Mouse (Mus musculus): Measurements from ENCODE around the gene Sort1. TPM values are rescaled to one million over a fixed set of nuclear protein-coding genes. Genes with fewer than 3 reads are reported as not detected.

Sort1 gene
- polyA plus RNA-seq, 1 experiment from 2014 or later, result 32.7 TPM

- Histone ChIP-seq H3K4me1 (no peaks in the 10 kb centered on the region), H3K27ac (no peak overlapping the region), H3K27me3 (replicated peaks) (no peaks in the 10 kb centered on the region), H3K36me3 (peaks cover 85% of the 10 kb centered on the region), H3K9ac (no peak overlapping the region), H3K4me2 (replicated peaks) (no peak overlapping the region), H3K4me3 (no peak overlapping the region), H3K9me3 (no peaks in the 10 kb centered on the region)
- ATAC-seq (ENCODE audit: low FRiP score, low read depth), result no peak
- whole genome bisulfite sequencing, result 86% methylated on average over 9 of the region's 9 CpGs
These were observed 64.5 kb downstream of the Sort1 start for GRCm38 (mm10) chr3:108348376-108348775.

- no peak overlapping the region for H3K4me2 ChIP-seq (replicated peaks)
- no peak overlapping the region for H3K27ac ChIP-seq
- H3K9ac ChIP-seq, result no peak overlapping the region
- H3K27me3 ChIP-seq (replicated peaks), result no peaks in the 10 kb centered on the region
- 90% methylated on average over 3 of the region's 3 CpGs for WGBS
- H3K36me3 ChIP-seq, result peaks cover 84% of the 10 kb centered on the region
- no peaks in the 10 kb centered on the region for H3K9me3 ChIP-seq
- H3K4me3 ChIP-seq, result no peak overlapping the region
- no peak for ATAC-seq (ENCODE audit: low FRiP score, low read depth)
- no peaks in the 10 kb centered on the region for H3K4me1 ChIP-seq
These were observed 71.4 kb downstream of the Sort1 start for GRCm38 (mm10) chr3:108355245-108355644.

- H3K4me2 ChIP-seq (replicated peaks), result no peak overlapping the region
- no peak overlapping the region for H3K9ac ChIP-seq
- H3K9me3 ChIP-seq, result no peaks in the 10 kb centered on the region
- no peak overlapping the region for H3K27ac ChIP-seq
- H3K27me3 ChIP-seq (replicated peaks), result no peaks in the 10 kb centered on the region
- 90% methylated on average over 10 of the region's 10 CpGs for WGBS
- no peak overlapping the region for H3K4me3 ChIP-seq
- no peak for ATAC-seq (ENCODE audit: low FRiP score, low read depth)
- peaks cover 4% of the 10 kb centered on the region; the same call in 1 of the 2 replicates for H3K4me1 ChIP-seq
- H3K36me3 ChIP-seq, result peaks cover 66% of the 10 kb centered on the region
These were observed 73.2 kb downstream of the Sort1 start for GRCm38 (mm10) chr3:108357051-108357450.

GRCm38 (mm10) chr3:108358445-108358844, 74.6 kb downstream of the Sort1 start:
- no peaks in the 10 kb centered on the region for H3K9me3 ChIP-seq
- no peak overlapping the region for H3K4me3 ChIP-seq
- peaks cover 4% of the 10 kb centered on the region; the same call in 1 of the 2 replicates for H3K4me1 ChIP-seq
- H3K4me2 ChIP-seq (replicated peaks), result no peak overlapping the region
- no peaks in the 10 kb centered on the region for H3K27me3 ChIP-seq (replicated peaks)
- H3K27ac ChIP-seq, result no peak overlapping the region
- no peak overlapping the region for H3K9ac ChIP-seq
- peaks cover 55% of the 10 kb centered on the region for H3K36me3 ChIP-seq
- ATAC-seq (ENCODE audit: low FRiP score, low read depth), result no peak
- 81% methylated on average over 6 of the region's 6 CpGs for WGBS

- Histone ChIP-seq H3K4me2 (replicated peaks) (no peak overlapping the region), H3K36me3 (peaks cover 31% of the 10 kb centered on the region), H3K4me1 (peaks cover 4% of the 10 kb centered on the region; the same call in 1 of the 2 replicates), H3K4me3 (no peak overlapping the region), H3K27me3 (replicated peaks) (no peaks in the 10 kb centered on the region), H3K27ac (no peak overlapping the region), H3K9me3 (no peaks in the 10 kb centered on the region), H3K9ac (no peak overlapping the region)
- ATAC-seq (ENCODE audit: low FRiP score, low read depth), result no peak
- WGBS, result 15% methylated on average over 7 of the region's 7 CpGs
These were observed 77.0 kb downstream of the Sort1 start for GRCm38 (mm10) chr3:108360894-108361293.

- Histone ChIP-seq H3K4me3 (no peak overlapping the region), H3K4me1 (peaks cover 4% of the 10 kb centered on the region; the same call in 1 of the 2 replicates), H3K9ac (no peak overlapping the region), H3K36me3 (peaks cover 4% of the 10 kb centered on the region; the same call in 1 of the 2 replicates), H3K27me3 (replicated peaks) (no peaks in the 10 kb centered on the region), H3K4me2 (replicated peaks) (no peak overlapping the region), H3K27ac (no peak overlapping the region), H3K9me3 (no peaks in the 10 kb centered on the region)
- no peak for ATAC-seq (ENCODE audit: low FRiP score, low read depth)
- 80% methylated on average over 3 of the region's 3 CpGs for WGBS
These were observed 79.7 kb downstream of the Sort1 start for GRCm38 (mm10) chr3:108363626-108364025.

- H3K9me3 ChIP-seq, result no peaks in the 10 kb centered on the region
- no peak within 1 kb of the TSS for H3K9ac ChIP-seq
- no peak within 1 kb of the TSS for H3K4me2 ChIP-seq (replicated peaks)
- 75% methylated on average over 9 of the region's 9 CpGs for WGBS
- peaks cover 4% of the 10 kb centered on the region; the same call in 1 of the 2 replicates for H3K4me1 ChIP-seq
- H3K36me3 ChIP-seq, result no peaks in the 10 kb centered on the region
- ATAC-seq (ENCODE audit: low FRiP score, low read depth), result no peak
- no peaks in the 10 kb centered on the region for H3K27me3 ChIP-seq (replicated peaks)
- H3K4me3 ChIP-seq, result no peak within 1 kb of the TSS
- no peak within 1 kb of the TSS for H3K27ac ChIP-seq
These were observed 80.6 kb downstream of the Sort1 start, which contains the start of gene Mybphl for GRCm38 (mm10) chr3:108364270-108364995. Gene Mybphl (plus strand): TSS chr3:108364911.

- H3K4me1 ChIP-seq, result no peaks in the 10 kb centered on the region
- whole genome bisulfite sequencing, result 62% methylated on average over 9 of the region's 9 CpGs
- no peak overlapping the region; the same call in 1 of the 2 replicates for H3K4me2 ChIP-seq (replicated peaks)
- H3K27me3 ChIP-seq (replicated peaks), result no peaks in the 10 kb centered on the region
- no peak overlapping the region for H3K9ac ChIP-seq
- no peaks in the 10 kb centered on the region for H3K9me3 ChIP-seq
- no peak overlapping the region for H3K27ac ChIP-seq
- ATAC-seq (ENCODE audit: low FRiP score, low read depth), result peak; percentile 48; the same call in 1 of the 2 replicates
- no peaks in the 10 kb centered on the region for H3K36me3 ChIP-seq
- H3K4me3 ChIP-seq, result no peak overlapping the region
These were observed 83.3 kb downstream of the Sort1 start for GRCm38 (mm10) chr3:108367173-108367572.

GRCm38 (mm10) chr3:108367828-108368227, 83.9 kb downstream of the Sort1 start:
- 90% methylated on average over 3 of the region's 3 CpGs for WGBS
- no peak overlapping the region for H3K9ac ChIP-seq

GRCm38 (mm10) chr3:108368721-108369120, 84.8 kb downstream of the Sort1 start:
- H3K9ac ChIP-seq, result no peak overlapping the region
- H3K4me1 ChIP-seq, result no peaks in the 10 kb centered on the region
- no peak for ATAC-seq (ENCODE audit: low FRiP score, low read depth)
- no peak overlapping the region for H3K4me3 ChIP-seq
- H3K27ac ChIP-seq, result no peak overlapping the region
- H3K9me3 ChIP-seq, result no peaks in the 10 kb centered on the region
- no peaks in the 10 kb centered on the region for H3K36me3 ChIP-seq
- WGBS, result 89% methylated on average over 5 of the region's 5 CpGs
- no peaks in the 10 kb centered on the region for H3K27me3 ChIP-seq (replicated peaks)
- no peak overlapping the region for H3K4me2 ChIP-seq (replicated peaks)

More at GRCm38 (mm10) chr3:108367828-108368227, 83.9 kb downstream of the Sort1 start:
- no peak overlapping the region for H3K4me3 ChIP-seq
- no peaks in the 10 kb centered on the region for H3K27me3 ChIP-seq (replicated peaks)
- H3K36me3 ChIP-seq, result no peaks in the 10 kb centered on the region
- no peak overlapping the region for H3K4me2 ChIP-seq (replicated peaks)
- no peak overlapping the region for H3K27ac ChIP-seq
- ATAC-seq (ENCODE audit: low FRiP score, low read depth), result no peak
- no peaks in the 10 kb centered on the region for H3K4me1 ChIP-seq
- H3K9me3 ChIP-seq, result no peaks in the 10 kb centered on the region

- Histone ChIP-seq H3K27me3 (replicated peaks) (no peaks in the 10 kb centered on the region), H3K9ac (no peak overlapping the region), H3K9me3 (no peaks in the 10 kb centered on the region), H3K36me3 (no peaks in the 10 kb centered on the region), H3K4me3 (no peak overlapping the region), H3K4me2 (replicated peaks) (no peak overlapping the region), H3K4me1 (no peaks in the 10 kb centered on the region), H3K27ac (no peak overlapping the region)
- 74% methylated on average over 3 of the region's 3 CpGs for WGBS
- ATAC-seq (ENCODE audit: low FRiP score, low read depth), result no peak
These were observed 88.4 kb downstream of the Sort1 start for GRCm38 (mm10) chr3:108372274-108372673.

- no peak overlapping the region for H3K4me3 ChIP-seq
- H3K9me3 ChIP-seq, result no peaks in the 10 kb centered on the region
- no peak for ATAC-seq (ENCODE audit: low FRiP score, low read depth)
- no peak overlapping the region for H3K9ac ChIP-seq
- no peaks in the 10 kb centered on the region for H3K27me3 ChIP-seq (replicated peaks)
- H3K4me1 ChIP-seq, result no peaks in the 10 kb centered on the region
- WGBS, result 86% methylated on average over 3 of the region's 3 CpGs
- no peaks in the 10 kb centered on the region for H3K36me3 ChIP-seq
- no peak overlapping the region for H3K4me2 ChIP-seq (replicated peaks)
- H3K27ac ChIP-seq, result no peak overlapping the region
These were observed 88.8 kb downstream of the Sort1 start for GRCm38 (mm10) chr3:108372691-108373090.
